Mouse (Mus musculus) lung, embryonic 14.5 days (tissue): ENCODE measurements around the gene Ndufa3. TPM values are rescaled to one million over a fixed set of nuclear protein-coding genes. Genes with fewer than 3 reads are reported as not detected.
A peak's percentile ranks its signal among the peaks of the same experiment; 100 is the strongest.

Experiments
- ATAC-seq: fragments of 200-750 bp; cut with Nextera tagmentation; 2 replicates; pipeline ENCODE4 v1.8.0; 2017; ENCODE audit warnings: mild to moderate bottlenecking, moderate TSS enrichment, moderate library complexity; ENCODE audit not compliant: insufficient read depth
- DNase-seq: peaks from one replicate; pipeline ENCODE4 v3.0.0-alpha.2; 2015
- H3K27ac ChIP-seq: fragments of 300-500 bp; sonication (generic); 2 replicates; pipeline ENCODE4 v1.5.1; 2014; ENCODE audit warnings: low read depth, mild to moderate bottlenecking, moderate library complexity
- H3K27me3 ChIP-seq: fragments of 300-500 bp; sonication (generic); 2 replicates; pipeline ENCODE4 v1.6.1; 2014; ENCODE audit warnings: low read length, control low read depth; ENCODE audit not compliant: insufficient read depth
- H3K36me3 ChIP-seq: fragments of 300-500 bp; sonication (generic); 2 replicates; pipeline ENCODE4 v1.6.1; 2014; ENCODE audit warnings: control low read depth; ENCODE audit not compliant: insufficient read depth
- H3K4me1 ChIP-seq: fragments of 300-500 bp; sonication (generic); 2 replicates; pipeline ENCODE4 v1.6.1; 2014; ENCODE audit warnings: antibody characterized with exemption, control low read depth; ENCODE audit not compliant: insufficient read depth
- H3K4me2 ChIP-seq: fragments of 300-500 bp; sonication (generic); 2 replicates; pipeline ENCODE4 v1.6.1; 2014; ENCODE audit warnings: mild to moderate bottlenecking
- H3K4me3 ChIP-seq: fragments of 300-500 bp; sonication (generic); 2 replicates; pipeline ENCODE4 v1.5.1; 2014; ENCODE audit warnings: low read depth, low read length
- H3K9ac ChIP-seq: fragments of 300-500 bp; sonication (generic); 2 replicates; pipeline ENCODE4 v1.6.1; 2014
- H3K9me3 ChIP-seq: fragments of 300-500 bp; sonication (generic); 2 replicates; pipeline ENCODE4 v1.6.1; 2016; ENCODE audit warnings: low read depth, low read length, control low read depth
- CTCF ChIP-seq: IDR thresholded peaks from 2 replicates; pipeline ENCODE4 v1.5.1; 2016; ENCODE audit warnings: antibody characterized with exemption, low read depth
- WGBS: fragments of 180-500 bp; shearing (Covaris S2); extraction: QIAGEN DNeasy Blood & Tissue Kit; methylation state at CpG from one replicate; pipeline ENCODE4 v1.1.7; 2014; 5-methylcytosine and 5-hydroxymethylcytosine counted together
- polyA plus RNA-seq: library from polyadenylated mRNA; unstranded; fragments of >200 nt; fragmentation: Nextera tagmentation; extraction: Ambion mirVana; gene quantifications from 2 replicates; pipeline ENCODE4 v1.2.1, GENCODE M21; 2014

The Ndufa3 gene
- polyA plus RNA-seq, 1 experiment from 2014 or later: 511 TPM

DNA sequence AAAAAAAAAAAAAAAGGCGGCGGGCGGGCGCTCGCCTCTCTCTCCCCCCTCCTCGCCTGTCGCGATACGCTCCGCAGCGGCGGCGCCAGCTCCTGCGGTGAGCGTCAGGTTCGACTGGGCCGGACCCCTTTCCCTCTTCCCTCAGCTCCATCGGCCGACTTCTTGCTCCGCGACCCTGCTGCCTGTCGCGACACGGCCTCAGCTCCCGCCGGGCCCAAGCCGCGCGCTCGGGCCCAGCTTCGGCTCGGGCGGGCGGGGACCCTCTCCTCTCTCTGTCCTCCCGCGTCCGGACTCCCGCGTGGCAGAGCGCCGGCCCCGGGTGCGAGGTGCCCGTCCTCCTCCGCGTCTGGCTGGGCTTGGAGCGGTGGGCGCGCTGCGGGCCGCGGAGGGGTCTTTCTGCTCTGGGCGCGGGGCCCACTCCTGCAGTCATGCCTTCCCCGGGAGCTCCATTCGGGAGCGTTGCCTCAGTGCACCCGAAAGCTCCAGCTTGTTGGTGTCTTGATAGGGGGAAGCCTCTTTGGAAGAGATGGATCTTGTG is 28.4 kb downstream of the Ndufa3 start:
- Histone ChIP-seq H3K9ac (peak overlapping the region; percentile 99), H3K4me3 (peak overlapping the region; percentile 99), H3K27me3 (no peaks in the 10 kb centered on the region), H3K36me3 (peaks cover 31% of the 10 kb centered on the region), H3K4me2 (peak overlapping the region; percentile 83), H3K9me3 (no peaks in the 10 kb centered on the region), H3K27ac (peak overlapping the region; percentile 99), H3K4me1 (peaks cover 15% of the 10 kb centered on the region)
- ATAC-seq (peak; percentile 1; the same call in 1 of the 2 replicates), DNase-seq (no peak)
- TF ChIP-seq CTCF: no peak
- 0% methylated on average over 34 of the region's 58 CpGs for WGBS

GRCm38 (mm10) chr7:3646188-3646587 is 29.0 kb downstream of the Ndufa3 start:
- no peak for TF ChIP-seq CTCF
- ATAC-seq: no peak

DNA sequence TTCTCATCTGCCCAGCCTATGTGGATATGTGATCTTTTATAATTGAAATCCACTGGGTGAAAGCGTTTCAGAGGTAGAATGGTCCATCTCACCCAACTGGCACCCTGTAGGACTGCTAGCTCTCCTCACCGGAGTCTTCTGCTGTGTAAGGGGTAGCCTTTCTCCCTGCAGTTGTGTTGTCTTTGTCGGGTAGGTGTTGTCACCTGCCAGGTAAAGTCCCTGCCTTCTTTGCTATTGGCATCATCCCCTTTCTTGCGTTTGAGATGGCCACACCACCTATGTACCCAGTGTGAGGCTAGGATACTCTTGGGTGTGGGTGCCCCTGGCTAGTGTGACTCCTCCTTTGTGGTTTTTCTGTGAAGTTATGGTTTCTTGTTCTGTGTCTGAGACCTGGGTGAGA is 29.5 kb downstream of the Ndufa3 start:
- no peak for DNase-seq
- TF ChIP-seq CTCF: no peak
- WGBS: 58% methylated on average over 4 of the region's 4 CpGs
- Histone ChIP-seq H3K4me3 (peak overlapping the region; percentile 99), H3K36me3 (peaks cover 32% of the 10 kb centered on the region), H3K27ac (no peak overlapping the region), H3K4me2 (peak overlapping the region; percentile 83), H3K27me3 (no peaks in the 10 kb centered on the region), H3K4me1 (peaks cover 15% of the 10 kb centered on the region), H3K9me3 (no peaks in the 10 kb centered on the region), H3K9ac (peak overlapping the region; percentile 99)
- no peak for ATAC-seq

More at GRCm38 (mm10) chr7:3646188-3646587, 29.0 kb downstream of the Ndufa3 start:
- WGBS: 9% methylated on average over 9 of the region's 9 CpGs
- peaks cover 15% of the 10 kb centered on the region for H3K4me1 ChIP-seq
- peaks cover 31% of the 10 kb centered on the region for H3K36me3 ChIP-seq
- DNase-seq: peak; percentile 15
- no peak overlapping the region for H3K27ac ChIP-seq
- H3K27me3 ChIP-seq: no peaks in the 10 kb centered on the region
- H3K4me2 ChIP-seq: peak overlapping the region; percentile 83
- H3K4me3 ChIP-seq: peak overlapping the region; percentile 99
- H3K9ac ChIP-seq: peak overlapping the region; percentile 99
- no peaks in the 10 kb centered on the region for H3K9me3 ChIP-seq

DNA sequence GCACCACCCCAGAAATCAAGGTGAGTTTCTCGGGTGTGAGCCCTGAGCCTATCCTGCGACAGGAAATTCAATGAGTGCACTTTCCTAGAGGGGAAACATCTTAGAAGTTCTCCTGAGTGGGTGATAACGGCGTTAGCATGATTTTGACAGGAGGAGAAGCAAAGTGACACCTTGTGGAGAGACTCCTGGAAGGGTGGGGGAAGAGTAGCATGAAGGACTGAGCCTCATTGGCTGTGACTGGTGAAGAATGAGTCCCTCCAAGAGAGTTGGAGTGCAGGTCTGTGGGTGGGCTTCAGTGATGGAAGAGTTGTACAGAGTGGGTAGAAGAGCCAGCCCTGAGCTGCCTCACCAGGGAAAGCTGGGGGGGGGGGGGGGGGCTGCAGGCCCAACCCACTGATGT is 39.8 kb downstream of the Ndufa3 start:
- Histone ChIP-seq H3K9me3 (no peaks in the 10 kb centered on the region), H3K27ac (no peak overlapping the region), H3K9ac (no peak overlapping the region), H3K27me3 (no peaks in the 10 kb centered on the region), H3K4me2 (no peak overlapping the region), H3K4me3 (no peak overlapping the region), H3K4me1 (no peaks in the 10 kb centered on the region), H3K36me3 (peaks cover 100% of the 10 kb centered on the region)
- TF ChIP-seq CTCF: no peak
- DNase-seq (no peak), ATAC-seq (no peak)
- 77% methylated on average over 4 of the region's 4 CpGs for WGBS

DNA sequence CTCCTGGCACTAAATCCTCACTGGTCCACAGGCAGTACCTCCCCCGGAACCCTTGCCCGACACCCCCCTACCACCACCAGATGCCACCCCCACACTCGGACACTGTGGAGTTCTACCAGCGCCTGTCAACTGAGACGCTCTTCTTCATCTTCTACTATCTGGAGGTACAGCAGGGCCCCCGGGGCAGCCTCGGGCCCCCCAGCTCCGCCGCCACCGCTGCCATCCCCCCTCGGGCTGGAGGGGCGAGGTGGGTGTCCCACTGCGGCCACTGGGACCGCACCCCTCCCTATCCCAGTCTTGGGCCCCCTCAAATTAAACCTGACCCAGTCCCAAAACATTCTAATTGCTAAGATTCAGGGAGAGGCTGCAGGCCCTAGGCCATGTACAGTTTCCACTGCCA is 41.4 kb downstream of the Ndufa3 start:
- Histone ChIP-seq H3K4me1 (no peaks in the 10 kb centered on the region), H3K36me3 (peaks cover 99% of the 10 kb centered on the region), H3K27me3 (no peaks in the 10 kb centered on the region), H3K27ac (no peak overlapping the region), H3K9ac (no peak overlapping the region), H3K9me3 (no peaks in the 10 kb centered on the region), H3K4me3 (no peak overlapping the region), H3K4me2 (no peak overlapping the region)
- 96% methylated on average over 14 of the region's 14 CpGs for WGBS
- ATAC-seq: no peak
- TF ChIP-seq CTCF: no peak
- DNase-seq: no peak

- peaks cover 40% of the 10 kb centered on the region for H3K36me3 ChIP-seq
- peak overlapping the region; percentile 74 for H3K27ac ChIP-seq
- peak overlapping the region; percentile 59 for H3K4me3 ChIP-seq
- WGBS: 29% methylated on average over 15 of the region's 15 CpGs
- no peaks in the 10 kb centered on the region for H3K9me3 ChIP-seq
- H3K4me2 ChIP-seq: peak overlapping the region; percentile 82
- no peaks in the 10 kb centered on the region for H3K27me3 ChIP-seq
- ATAC-seq (peak; percentile 28), DNase-seq (peak; percentile 38)
- H3K9ac ChIP-seq: peak overlapping the region; percentile 69
- H3K4me1 ChIP-seq: 0 out of 2 replicates have a peak, but pooled peaks cover 3% of the 10 kb centered on the region
- TF ChIP-seq CTCF: no peak
Observed at GRCm38 (mm10) chr7:3664524-3665214, 47.5 kb downstream of the Ndufa3 start.
